18 mouse cellular contexts compared by ENCODE assay signal in genomic region chr1:86310536-86311310, GRCm38 (mm10). TPM values are rescaled to one million over a fixed set of nuclear protein-coding genes. Genes with fewer than 3 reads are reported as not detected.
DNase-seq lines count a peak whose midpoint lies in the region; ATAC-seq lines count a peak whose summit lies in the region.
"Had no signal": no experiment of that assay in that cellular context is flagged by ENCODE, and none has a peak within 500 bp of the region (broad histone marks: within the 10 kb centered on the region; RNA-seq: fewer than 3 reads in every experiment).

No protein-coding gene starts in this region.

- ATAC-seq in forebrain, embryonic 14.5 days, result 0 out of 2 replicates have a peak, but pooled peaks have one; percentile 15
- ATAC-seq in forebrain, embryonic 15.5 days (replicated peaks), result no peak
- ATAC-seq in lung, embryonic 15.5 days (ENCODE audit: borderline replicate concordance, extremely low read depth, low FRiP score, low TSS enrichment), result no peak; the same call in 1 of the 2 replicates
- ATAC-seq: activated CD4-positive, CD25-positive, alpha-beta regulatory T cell, adult 4 months had no signal

- peaks cover 4% of the 10 kb centered on the region; the same call in 1 of the 2 replicates for H3K4me1 ChIP-seq in forebrain, embryonic 14.5 days (ENCODE audit: control insufficient read depth, insufficient read depth, low read length)
- no peaks in the 10 kb centered on the region for H3K4me1 ChIP-seq in forebrain, embryonic 15.5 days
- H3K4me1 ChIP-seq in lung, embryonic 15.5 days, result peaks cover 6% of the 10 kb centered on the region
- peaks cover 33% of the 10 kb centered on the region for H3K4me1 ChIP-seq in embryonic facial prominence, embryonic 10.5 days
- H3K4me1 ChIP-seq: heart, embryonic 15.5 days had no signal

- no peak overlapping the region for H3K9ac ChIP-seq in forebrain, embryonic 14.5 days (ENCODE audit: low read length)
- H3K9ac ChIP-seq in forebrain, embryonic 15.5 days (replicated peaks), result no peak overlapping the region
- no peak overlapping the region for H3K9ac ChIP-seq in lung, embryonic 15.5 days
- H3K9ac ChIP-seq: heart, embryonic 15.5 days; limb, embryonic 15.5 days had no signal

- no peak for DNase-seq in forebrain, embryonic 14.5 days (ENCODE audit: low spot score)
- no peak for DNase-seq in lung, postnatal 25 days (ENCODE audit: low spot score)
- peak; percentile 100 for DNase-seq in ES-CJ7 (ENCODE audit: low read depth, low spot score)
- DNase-seq in embryonic facial prominence, embryonic 10.5 days (ENCODE audit: low spot score), result no peak
- no peak for DNase-seq in gastrocnemius, postnatal 4 days (ENCODE audit: low spot score in 2 of 2)
- DNase-seq in urinary bladder, adult 18-20 months (ENCODE audit: low spot score in 2 of 2), result no peak
- DNase-seq: adrenal gland, postnatal 25 days; cerebellum, adult 8-10 months; lung, adult 2 months; right cerebral cortex, postnatal 4 days; thymus, postnatal 4 days had no signal

- WGBS in forebrain, embryonic 14.5 days, result 17% methylated on average over 15 of the region's 15 CpGs
- WGBS in forebrain, embryonic 15.5 days, result 15% methylated on average over 15 of the region's 15 CpGs
- 36% methylated on average over 15 of the region's 15 CpGs for WGBS in lung, embryonic 15.5 days
- 14% methylated on average over 15 of the region's 15 CpGs for WGBS in embryonic facial prominence, embryonic 10.5 days

- H3K4me2 ChIP-seq in forebrain, embryonic 14.5 days (ENCODE audit: low read length), result no peak overlapping the region
- no peak overlapping the region for H3K4me2 ChIP-seq in forebrain, embryonic 15.5 days (replicated peaks)
- peak overlapping the region; percentile 25 for H3K4me2 ChIP-seq in lung, embryonic 15.5 days
- H3K4me2 ChIP-seq: heart, embryonic 15.5 days; limb, embryonic 15.5 days had no signal

- no peak overlapping the region for H3K27ac ChIP-seq in forebrain, embryonic 14.5 days (ENCODE audit: low read depth, low read length)
- no peak overlapping the region for H3K27ac ChIP-seq in forebrain, embryonic 15.5 days (replicated peaks)
- peak overlapping the region; percentile 27; the same call in 1 of the 2 replicates for H3K27ac ChIP-seq in lung, embryonic 15.5 days
- H3K27ac ChIP-seq in embryonic facial prominence, embryonic 10.5 days (replicated peaks), result peak overlapping the region; percentile 8; the same call in 1 of the 2 replicates
- H3K27ac ChIP-seq: heart, embryonic 15.5 days; layer of hippocampus, adult 2 months; limb, embryonic 15.5 days had no signal

- H3K36me3 ChIP-seq in forebrain, embryonic 14.5 days (ENCODE audit: control insufficient read depth, insufficient read depth, low read length), result no peaks in the 10 kb centered on the region
- H3K36me3 ChIP-seq in forebrain, embryonic 15.5 days, result no peaks in the 10 kb centered on the region
- H3K36me3 ChIP-seq in lung, embryonic 15.5 days, result no peaks in the 10 kb centered on the region
- H3K36me3 ChIP-seq in embryonic facial prominence, embryonic 10.5 days (replicated peaks), result peaks cover 10% of the 10 kb centered on the region
- H3K36me3 ChIP-seq: heart, embryonic 15.5 days; limb, embryonic 15.5 days had no signal

- H3K27me3 ChIP-seq in forebrain, embryonic 14.5 days (replicated peaks; ENCODE audit: control insufficient read depth, insufficient read depth, low read length), result no peaks in the 10 kb centered on the region
- H3K27me3 ChIP-seq in forebrain, embryonic 15.5 days, result no peaks in the 10 kb centered on the region
- no peaks in the 10 kb centered on the region for H3K27me3 ChIP-seq in lung, embryonic 15.5 days
- H3K27me3 ChIP-seq in embryonic facial prominence, embryonic 10.5 days (replicated peaks; ENCODE audit: low read depth, poor library complexity, severe bottlenecking), result peaks cover 43% of the 10 kb centered on the region
- H3K27me3 ChIP-seq: limb, embryonic 15.5 days had no signal

- no peaks in the 10 kb centered on the region for H3K9me3 ChIP-seq in forebrain, embryonic 14.5 days (replicated peaks; ENCODE audit: control insufficient read depth, low read length)
- no peaks in the 10 kb centered on the region for H3K9me3 ChIP-seq in forebrain, embryonic 15.5 days
- H3K9me3 ChIP-seq in lung, embryonic 15.5 days, result no peaks in the 10 kb centered on the region
- H3K9me3 ChIP-seq in embryonic facial prominence, embryonic 10.5 days, result no peaks in the 10 kb centered on the region
- H3K9me3 ChIP-seq: heart, embryonic 15.5 days; limb, embryonic 15.5 days had no signal

- no peak overlapping the region for H3K4me3 ChIP-seq in forebrain, embryonic 14.5 days (ENCODE audit: low read depth, low read length)
- no peak overlapping the region for H3K4me3 ChIP-seq in forebrain, embryonic 15.5 days
- H3K4me3 ChIP-seq in lung, embryonic 15.5 days, result no peak overlapping the region
- no peak overlapping the region for H3K4me3 ChIP-seq in embryonic facial prominence, embryonic 10.5 days
- H3K4me3 ChIP-seq: heart, embryonic 15.5 days; layer of hippocampus, adult 2 months; limb, embryonic 15.5 days had no signal

RNA-seq across cellular contexts. Expression of gene B3gnt7, which starts 8.1 kb away (rescaled TPM):
- 3.9 and 4.1 TPM in 2 replicates for polyA plus RNA-seq in forebrain, embryonic 14.5 days (2014; fragmentation: Nextera tagmentation; extraction: Ambion mirVana)
- polyA plus RNA-seq in forebrain, embryonic 15.5 days (2015; fragmentation: Nextera tagmentation; extraction: Ambion mirVana), result 3.3 and 4.0 TPM in 2 replicates
- 4.5 and 5.6 TPM in 2 replicates for polyA plus RNA-seq in lung, embryonic 15.5 days (2015; fragmentation: Nextera tagmentation; extraction: Ambion mirVana)
- polyA plus RNA-seq in embryonic facial prominence, embryonic 10.5 days (2016; fragmentation: Nextera tagmentation; extraction: Ambion mirVana), result 4.9 and 6.2 TPM in 2 replicates
- total RNA-seq in gastrocnemius, postnatal 4 days (2021), result under 1 TPM; 0.54 to 0.65 TPM
- polyA plus RNA-seq: C2C12 had no signal

RNA-seq across cellular contexts. Expression of gene Ncl, which starts 48.5 kb away (rescaled TPM):
- polyA plus RNA-seq in forebrain, embryonic 14.5 days (2014; fragmentation: Nextera tagmentation; extraction: Ambion mirVana), result 122 and 124 TPM in 2 replicates
- 208 and 227 TPM in 2 replicates for polyA plus RNA-seq in forebrain, embryonic 15.5 days (2015; fragmentation: Nextera tagmentation; extraction: Ambion mirVana)
- polyA plus RNA-seq in lung, embryonic 15.5 days (2015; fragmentation: Nextera tagmentation; extraction: Ambion mirVana), result 342 and 365 TPM in 2 replicates
- 625 and 641 TPM in 2 replicates for polyA plus RNA-seq in embryonic facial prominence, embryonic 10.5 days (2016; fragmentation: Nextera tagmentation; extraction: Ambion mirVana)
- total RNA-seq in gastrocnemius, postnatal 4 days (2021), result 100 to 1,000 TPM; 185 to 230 TPM

Comparison
In these comparisons a context has a peak if more than half of its experiments do, and no peak if none do; other contexts are left out.
1. H3K27ac ChIP-seq: peak in lung, embryonic 15.5 days (single experiment) and embryonic facial prominence, embryonic 10.5 days (single experiment); none in forebrain, embryonic 14.5 days (single experiment) and forebrain, embryonic 15.5 days (single experiment).